Mouse (Mus musculus): ENCODE results near the gene Gnl2. TPM values are rescaled to one million over a fixed set of nuclear protein-coding genes. Genes with fewer than 3 reads are reported as not detected.

Gene Gnl2
- polyA plus RNA-seq, 1 experiment from 2014 or later, result 85.7 TPM

DNA sequence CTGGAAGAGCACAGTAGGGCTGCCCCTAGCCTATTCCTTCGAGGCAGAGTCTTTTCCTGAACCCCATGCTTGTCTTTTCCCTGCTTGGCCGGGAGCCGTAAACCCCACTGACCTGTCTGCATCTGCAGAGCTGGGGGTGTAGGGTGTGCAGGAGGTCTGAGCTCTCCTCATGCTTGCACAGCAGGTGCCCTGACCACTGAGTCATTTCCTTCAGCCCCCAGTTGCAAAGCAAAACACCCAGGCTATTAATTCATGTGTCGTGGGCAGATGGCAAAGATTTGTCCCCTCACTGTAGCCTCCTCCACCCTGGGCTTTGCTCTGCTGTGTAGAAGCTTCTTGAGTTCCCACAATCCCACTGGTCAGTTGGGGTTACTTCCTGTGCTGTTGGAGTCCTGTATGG lies 81.0 kb downstream of the Gnl2 start:
- no peak overlapping the region for H3K27ac ChIP-seq (ENCODE audit: low read depth, low read length)
- H3K4me3 ChIP-seq (ENCODE audit: low read length), result no peak overlapping the region
- no peaks in the 10 kb centered on the region for H3K9me3 ChIP-seq (ENCODE audit: control insufficient read depth, low read length)
- H3K27me3 ChIP-seq (replicated peaks; ENCODE audit: control insufficient read depth, insufficient read depth, low read length), result no peaks in the 10 kb centered on the region
- H3K36me3 ChIP-seq (ENCODE audit: control insufficient read depth, insufficient read depth, low read length), result peaks cover 6% of the 10 kb centered on the region
- H3K4me2 ChIP-seq (ENCODE audit: low read length), result no peak overlapping the region
- 88% methylated on average over 4 of the region's 4 CpGs for WGBS
- no peaks in the 10 kb centered on the region for H3K4me1 ChIP-seq (ENCODE audit: control insufficient read depth, insufficient read depth, low read depth, low read length)
- no peak overlapping the region for H3K9ac ChIP-seq (ENCODE audit: low read depth, low read length)
- ATAC-seq, result no peak

DNA sequence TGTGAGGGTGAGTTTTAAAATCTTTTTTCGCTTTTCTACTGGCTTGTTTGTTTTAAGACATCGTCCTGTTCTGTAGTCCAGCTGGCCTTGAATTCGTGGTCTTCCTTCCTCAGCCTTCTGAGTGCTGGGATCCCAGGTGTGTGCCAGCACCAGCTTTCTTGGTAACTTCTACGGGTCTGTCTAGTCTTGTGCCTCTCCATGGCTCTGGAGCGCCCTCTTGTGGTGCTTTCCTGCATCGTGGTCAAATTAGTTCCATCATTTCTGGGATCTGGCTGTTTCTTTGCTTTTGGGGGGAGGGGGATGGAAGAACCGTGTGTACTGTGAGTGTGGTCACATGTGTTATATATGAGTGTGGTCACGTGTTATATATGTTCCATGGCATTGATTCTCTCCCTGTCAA lies 83.1 kb downstream of the Gnl2 start:
- Histone ChIP-seq H3K4me1 (ENCODE audit: control insufficient read depth, insufficient read depth, low read depth, low read length) (no peaks in the 10 kb centered on the region), H3K27ac (ENCODE audit: low read depth, low read length) (no peak overlapping the region), H3K36me3 (ENCODE audit: control insufficient read depth, insufficient read depth, low read length) (peaks cover 9% of the 10 kb centered on the region; the same call in 1 of the 2 replicates), H3K4me3 (ENCODE audit: low read length) (no peak overlapping the region), H3K27me3 (replicated peaks; ENCODE audit: control insufficient read depth, insufficient read depth, low read length) (no peaks in the 10 kb centered on the region), H3K4me2 (ENCODE audit: low read length) (no peak overlapping the region), H3K9ac (ENCODE audit: low read depth, low read length) (no peak overlapping the region), H3K9me3 (ENCODE audit: control insufficient read depth, low read length) (no peaks in the 10 kb centered on the region)
- peak; percentile 72; the same call in 1 of the 2 replicates for ATAC-seq
- WGBS, result 12% methylated on average over 8 of the region's 8 CpGs

DNA sequence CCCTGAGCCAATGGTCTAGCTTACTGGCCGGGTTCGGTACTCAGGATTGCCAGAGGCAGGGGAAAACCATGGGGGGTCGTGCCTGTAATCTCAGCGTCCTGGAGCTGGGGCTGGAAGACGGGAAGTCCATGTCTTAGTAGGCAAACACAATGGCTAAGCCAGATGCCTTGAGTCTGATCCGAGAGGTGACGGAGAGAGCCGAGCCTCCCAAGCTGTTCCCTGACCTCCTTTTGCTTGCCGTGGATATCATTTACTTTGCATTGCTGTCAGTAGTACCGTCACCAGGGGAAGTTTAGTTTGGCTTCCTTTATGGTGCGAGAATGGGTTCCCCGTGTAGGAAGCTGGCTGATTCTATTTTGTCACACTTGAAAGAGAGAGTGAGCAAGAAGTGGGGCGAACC lies 84.9 kb downstream of the Gnl2 start:
- Histone ChIP-seq H3K36me3 (ENCODE audit: control insufficient read depth, insufficient read depth, low read length) (peaks cover 14% of the 10 kb centered on the region), H3K4me2 (ENCODE audit: low read length) (no peak overlapping the region), H3K4me1 (ENCODE audit: control insufficient read depth, insufficient read depth, low read depth, low read length) (no peaks in the 10 kb centered on the region), H3K27ac (ENCODE audit: low read depth, low read length) (no peak overlapping the region), H3K4me3 (ENCODE audit: low read length) (no peak overlapping the region), H3K9me3 (ENCODE audit: control insufficient read depth, low read length) (no peaks in the 10 kb centered on the region), H3K27me3 (replicated peaks; ENCODE audit: control insufficient read depth, insufficient read depth, low read length) (no peaks in the 10 kb centered on the region), H3K9ac (ENCODE audit: low read depth, low read length) (no peak overlapping the region)
- WGBS, result 69% methylated on average over 13 of the region's 13 CpGs
- no peak for ATAC-seq

Other genes starting within 250 kb of the Gnl2 start
- 11.5 and 14.0 TPM in 2 replicates for gene Mtf1, start 214.5 kb upstream of the Gnl2 start, polyA plus RNA-seq (2015; fragmentation: Nextera tagmentation; extraction: Ambion mirVana)
- 42.6 and 43.0 TPM in 2 replicates for gene Yrdc, start 165.9 kb upstream of the Gnl2 start, polyA plus RNA-seq (2015; fragmentation: Nextera tagmentation; extraction: Ambion mirVana)
- gene 1110065P20Rik, start 165.4 kb upstream of the Gnl2 start, polyA plus RNA-seq (2015; fragmentation: Nextera tagmentation; extraction: Ambion mirVana), result 92.7 and 102 TPM in 2 replicates
- 10.5 and 10.6 TPM in 2 replicates for gene Maneal, start 154.4 kb upstream of the Gnl2 start, polyA plus RNA-seq (2015; fragmentation: Nextera tagmentation; extraction: Ambion mirVana)
- 10.9 and 12.3 TPM in 2 replicates for gene Epha10, start 135.7 kb upstream of the Gnl2 start, polyA plus RNA-seq (2015; fragmentation: Nextera tagmentation; extraction: Ambion mirVana)
- gene 9930104L06Rik, start 79.5 kb upstream of the Gnl2 start, polyA plus RNA-seq (2015; fragmentation: Nextera tagmentation; extraction: Ambion mirVana), result 13.2 and 16.5 TPM in 2 replicates
- gene Cdca8, start 77.3 kb upstream of the Gnl2 start, polyA plus RNA-seq (2015; fragmentation: Nextera tagmentation; extraction: Ambion mirVana), result 32.2 and 37.2 TPM in 2 replicates
- gene Rspo1, start 30.2 kb upstream of the Gnl2 start, polyA plus RNA-seq (2015; fragmentation: Nextera tagmentation; extraction: Ambion mirVana), result 1.8 and 2.4 TPM in 2 replicates
- 1.2 and 1.4 TPM in 2 replicates for gene Dnali1, start 49.1 kb downstream of the Gnl2 start, polyA plus RNA-seq (2015; fragmentation: Nextera tagmentation; extraction: Ambion mirVana)
- 20.6 and 22.0 TPM in 2 replicates for gene Snip1, start 50.1 kb downstream of the Gnl2 start, polyA plus RNA-seq (2015; fragmentation: Nextera tagmentation; extraction: Ambion mirVana)
- gene Meaf6, start 68.5 kb downstream of the Gnl2 start, polyA plus RNA-seq (2015; fragmentation: Nextera tagmentation; extraction: Ambion mirVana), result 147 and 151 TPM in 2 replicates
- 0.23 and 0.31 TPM in 2 replicates for gene Zc3h12a, start 111.3 kb downstream of the Gnl2 start, polyA plus RNA-seq (2015; fragmentation: Nextera tagmentation; extraction: Ambion mirVana)